Mouse (Mus musculus) frontal cortex, adult 2 months (tissue): ENCODE results near the gene Caprin1. TPM values are rescaled to one million over a fixed set of nuclear protein-coding genes. Genes with fewer than 3 reads are reported as not detected.

Source experiments
- DNase-seq, 2 experiments: peaks; one replicate each; pipeline ENCODE4 v3.0.0; 2022; ENCODE audit warnings: low spot score in 1 of 2; ENCODE audit errors: extremely low spot score in 1 of 2
- polyA plus RNA-seq: library from polyadenylated mRNA; depleted of rRNA; stranded (reverse); fragments of >200 nt; gene quantifications from 2 replicates; pipeline ENCODE4 v1.2.3, GENCODE M21; 2012

Caprin1 gene
- polyA plus RNA-seq, 1 experiment: 174 TPM

GRCm38 (mm10) chr2:103802422-103802821, 5.0 kb upstream of the Caprin1 start:
- DNase-seq: no peak

GRCm38 (mm10) chr2:103796861-103797466, 485 bp downstream of the Caprin1 start:
- DNase-seq: peak; percentile 34 to 74

- DNase-seq: peak; percentile 20 to 40
These were observed 1.1 kb downstream of the Caprin1 start for GRCm38 (mm10) chr2:103796211-103796860.

GRCm38 (mm10) chr2:103795843-103796210, 1.6 kb downstream of the Caprin1 start:
- DNase-seq: peak; percentile 34 to 71

GRCm38 (mm10) chr2:103792009-103792408, 5.4 kb downstream of the Caprin1 start:
- no peak for DNase-seq

GRCm38 (mm10) chr2:103785735-103786134, 11.7 kb downstream of the Caprin1 start:
- DNase-seq: no peak

- DNase-seq: peak in 1 of 2 experiments; percentile 19
These were observed 12.8 kb downstream of the Caprin1 start for GRCm38 (mm10) chr2:103784621-103785020.

GRCm38 (mm10) chr2:103762492-103762891, 35.0 kb downstream of the Caprin1 start:
- DNase-seq: no peak

GRCm38 (mm10) chr2:103761993-103762392, 35.5 kb downstream of the Caprin1 start:
- DNase-seq: no peak

GRCm38 (mm10) chr2:103760906-103761716, 36.3 kb downstream of the Caprin1 start, which contains the start of gene Nat10:
TSS of gene Nat10 (minus strand) at chr2:103761270.
- peak; percentile 99 to 100 for DNase-seq

- peak in 1 of 2 experiments; percentile 28 for DNase-seq
These were observed 37.0 kb downstream of the Caprin1 start for GRCm38 (mm10) chr2:103760421-103760820.

- no peak for DNase-seq
These were observed 41.9 kb downstream of the Caprin1 start for GRCm38 (mm10) chr2:103755458-103756085.

GRCm38 (mm10) chr2:103754614-103755013, 42.8 kb downstream of the Caprin1 start:
- no peak for DNase-seq

- no peak for DNase-seq
These were observed 45.7 kb downstream of the Caprin1 start for GRCm38 (mm10) chr2:103751771-103752170.

- DNase-seq: no peak
These were observed 48.4 kb downstream of the Caprin1 start for GRCm38 (mm10) chr2:103749091-103749490.

- no peak for DNase-seq
These were observed 49.6 kb downstream of the Caprin1 start for GRCm38 (mm10) chr2:103747891-103748290.

- no peak for DNase-seq
These were observed 50.7 kb downstream of the Caprin1 start for GRCm38 (mm10) chr2:103746761-103747160.

- DNase-seq: peak in 1 of 2 experiments; percentile 23
These were observed 51.4 kb downstream of the Caprin1 start for GRCm38 (mm10) chr2:103746096-103746495.

- no peak for DNase-seq
These were observed 52.0 kb downstream of the Caprin1 start for GRCm38 (mm10) chr2:103745481-103745880.

GRCm38 (mm10) chr2:103743988-103744387, 53.5 kb downstream of the Caprin1 start:
- DNase-seq: peak in 1 of 2 experiments; percentile 78

- no peak for DNase-seq
These were observed 53.9 kb downstream of the Caprin1 start for GRCm38 (mm10) chr2:103743536-103743935.
